Mouse (Mus musculus) inflammation-experienced regulatory T-cells, adult 6 months (primary cell): Measurements from ENCODE around the gene Plxnb3. TPM values are rescaled to one million over a fixed set of nuclear protein-coding genes. Genes with fewer than 3 reads are reported as not detected.

ENCODE experiments used
- ATAC-seq: one replicate; pipeline ENCODE4 v1.8.0; 2017
- polyA plus RNA-seq, 3 experiments: library from polyadenylated mRNA; unstranded; fragments of 100-300 nt; shearing (Covaris generic); gene quantifications; one replicate each; pipeline ENCODE4 v1.2.1; 2017

The Plxnb3 gene
- polyA plus RNA-seq, 3 experiments from 2014 or later = not detected

DNA sequence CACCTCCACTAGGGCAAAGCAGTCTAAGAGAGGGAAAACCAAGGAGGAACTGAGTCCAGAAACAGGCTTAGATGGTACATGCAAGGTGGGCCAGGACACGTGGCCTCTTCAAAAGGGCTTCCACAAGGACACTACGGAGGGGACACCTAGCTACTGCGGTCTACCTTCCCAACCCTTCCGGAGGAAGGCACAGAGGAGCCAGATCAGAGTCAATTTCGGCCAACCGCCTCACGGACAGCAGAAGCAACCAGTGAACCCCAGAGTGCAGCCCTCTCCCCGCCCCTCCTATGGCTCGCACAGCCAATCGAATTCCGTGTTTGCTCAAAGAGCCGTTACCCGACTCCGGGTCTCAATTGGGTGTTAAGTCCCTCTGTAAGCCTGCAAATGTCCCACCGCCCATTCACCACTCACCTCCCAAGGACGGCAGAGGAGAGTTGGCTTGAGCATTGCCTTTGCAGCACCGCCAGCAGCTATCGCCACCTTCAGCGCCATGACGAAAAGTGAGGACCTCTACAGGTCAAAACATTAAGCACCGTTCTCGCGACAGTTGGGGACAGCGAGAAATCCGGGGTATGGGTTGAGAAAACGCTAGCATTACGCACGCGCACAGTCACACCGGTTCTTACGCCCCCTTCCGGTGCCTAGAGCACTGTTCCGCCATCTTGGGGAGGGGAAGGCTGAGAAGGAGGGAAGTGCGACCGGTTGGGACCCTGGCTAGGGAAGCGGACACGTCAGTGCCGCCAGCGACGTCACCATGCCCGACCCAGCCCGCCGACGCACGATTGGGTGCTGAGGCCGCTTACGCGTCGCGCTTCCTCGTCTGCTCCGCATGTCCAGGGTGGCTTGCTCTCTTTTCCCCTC, 29.7 kb downstream of the Plxnb3 start, which contains the start of the genes Idh3g and Ssr4:
TSS of gene Idh3g (minus strand) at position 534 of the 861 bp plus-strand sequence.
TSS of gene Ssr4 (plus strand) at position 665 of the 861 bp plus-strand sequence.
- peak; percentile 89 for ATAC-seq

DNA sequence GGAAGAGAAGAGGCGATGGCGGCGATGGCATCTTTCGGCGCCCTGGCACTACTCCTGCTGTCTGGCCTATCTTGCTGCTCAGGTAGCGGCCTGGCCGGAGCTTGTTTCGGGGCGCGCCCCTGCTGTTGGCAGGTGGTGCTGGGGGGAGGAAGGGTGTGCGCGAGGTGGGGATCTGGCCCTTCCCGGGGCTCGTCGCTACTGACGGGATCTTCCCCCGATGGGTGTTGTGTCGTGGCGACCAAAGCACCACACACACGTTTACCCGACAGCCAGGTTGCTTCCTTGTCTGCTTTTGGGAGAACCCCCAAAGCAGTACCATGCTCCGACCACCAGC, 30.3 kb downstream of the Plxnb3 start:
- peak; percentile 34 for ATAC-seq

DNA sequence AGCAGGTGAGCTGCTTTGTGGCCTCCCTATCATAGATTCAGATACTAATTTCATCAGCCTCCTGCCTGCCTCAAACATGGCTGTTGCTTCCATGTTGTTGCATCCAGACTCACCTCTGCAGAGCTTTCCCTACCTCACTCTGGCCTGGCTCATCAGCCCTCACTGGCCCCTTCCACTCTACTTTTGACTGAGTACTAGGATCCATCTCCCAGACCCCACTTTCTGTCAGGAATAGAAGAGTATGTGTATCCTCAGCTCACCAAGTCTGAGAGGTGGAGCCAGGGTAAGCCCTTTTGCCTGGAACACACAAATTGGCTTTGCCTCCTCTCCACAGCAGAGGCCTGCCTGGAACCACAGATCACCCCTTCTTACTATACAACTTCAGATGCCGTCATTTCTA, 31.6 kb downstream of the Plxnb3 start:
- no peak for ATAC-seq

DNA sequence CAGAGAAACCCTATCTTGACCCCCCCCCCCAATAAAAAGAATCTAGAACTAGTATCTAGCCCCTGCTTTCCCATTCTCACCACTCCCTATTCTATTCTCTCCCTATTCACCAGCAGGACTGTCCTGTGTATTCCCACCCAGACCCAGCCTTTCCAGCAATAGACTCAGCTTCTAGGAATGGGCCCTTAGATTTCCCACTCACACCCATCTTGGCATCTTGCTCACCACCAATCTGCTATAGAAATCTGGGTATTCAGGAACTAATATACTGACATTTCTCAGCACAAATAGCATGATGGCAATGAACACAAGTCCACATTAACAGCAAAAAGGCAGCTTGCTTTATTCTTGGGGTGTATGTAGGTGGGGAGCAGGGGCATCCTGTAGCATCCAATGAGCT, 36.1 kb downstream of the Plxnb3 start:
- no peak for ATAC-seq

DNA sequence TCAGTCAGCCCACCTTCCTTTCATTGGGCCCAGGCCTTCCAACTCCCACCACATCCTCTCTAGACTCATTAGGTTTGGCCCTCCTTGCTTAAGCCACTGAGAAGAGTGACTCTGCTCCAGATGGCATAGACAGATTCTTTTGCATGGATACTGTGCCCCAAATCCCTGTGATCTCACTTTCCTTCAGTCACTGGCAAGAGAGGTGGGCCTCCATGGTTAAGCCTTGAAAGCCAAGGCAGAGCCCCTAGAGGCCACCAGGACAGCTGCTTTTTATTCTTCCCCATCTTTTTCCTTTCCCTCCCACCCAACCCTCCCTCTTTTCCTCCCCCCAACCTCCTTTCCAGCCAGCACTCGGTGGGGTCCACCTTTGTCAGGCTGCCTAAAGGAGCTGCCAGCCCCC, 36.6 kb downstream of the Plxnb3 start:
- ATAC-seq = no peak

DNA sequence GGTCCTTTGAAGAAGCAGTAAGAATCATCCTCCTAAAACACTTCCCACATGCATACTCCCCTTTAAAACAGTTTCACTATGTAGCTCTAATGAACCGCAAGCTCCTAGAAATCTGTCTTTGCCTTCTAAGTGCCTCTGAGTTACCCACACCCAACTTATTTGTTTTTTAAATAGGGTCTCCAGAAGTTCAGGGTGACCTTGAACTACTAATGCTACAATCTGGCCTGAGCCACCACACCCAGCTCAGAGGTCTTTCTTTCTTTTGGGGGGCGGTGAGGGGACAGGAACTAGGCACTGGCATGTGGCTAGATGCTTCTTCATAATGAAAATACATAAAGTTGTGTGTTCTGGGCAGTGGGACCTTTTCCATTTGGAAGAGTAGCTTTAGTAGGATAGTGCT, 40.6 kb downstream of the Plxnb3 start:
- no peak for ATAC-seq

DNA sequence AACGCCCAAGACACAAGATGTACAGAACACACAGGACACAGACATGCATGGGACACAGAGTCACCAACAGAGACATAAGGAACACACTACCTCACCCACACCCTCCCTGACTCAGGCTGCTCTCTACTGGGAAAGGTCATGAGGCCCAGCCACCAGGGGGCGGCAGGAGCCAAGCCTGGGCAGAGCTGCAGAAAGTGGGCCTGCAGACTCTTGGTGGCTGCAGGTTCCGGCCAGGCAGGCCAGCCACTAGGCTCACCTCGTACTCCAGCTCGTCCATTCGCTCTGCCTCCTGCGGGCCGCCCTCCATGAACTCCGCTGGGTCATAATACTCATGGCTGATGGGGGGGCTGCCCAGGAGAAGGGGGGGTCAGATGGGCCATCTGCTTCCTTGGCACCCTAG, 41.6 kb downstream of the Plxnb3 start:
- ATAC-seq = peak; percentile 79

DNA sequence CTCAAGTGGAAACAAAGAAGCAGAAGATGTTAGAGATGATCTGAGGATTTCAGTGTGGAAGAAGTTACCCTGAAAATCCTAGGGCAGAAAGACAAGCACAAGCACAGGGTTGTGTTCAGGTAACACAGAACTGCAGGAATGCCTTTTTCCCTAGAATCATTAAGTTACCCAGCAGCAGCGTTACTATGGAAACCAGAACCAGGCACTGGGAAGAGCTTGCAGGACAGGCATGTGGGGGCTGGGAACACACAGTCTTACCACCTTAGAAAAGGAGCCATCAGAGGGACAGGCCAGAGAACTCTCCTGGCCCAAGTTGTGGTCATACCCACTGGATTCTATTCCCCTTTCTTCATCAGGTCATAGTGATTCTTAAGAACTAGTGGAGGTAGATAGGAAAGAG, 48.9 kb downstream of the Plxnb3 start:
- no peak for ATAC-seq

DNA sequence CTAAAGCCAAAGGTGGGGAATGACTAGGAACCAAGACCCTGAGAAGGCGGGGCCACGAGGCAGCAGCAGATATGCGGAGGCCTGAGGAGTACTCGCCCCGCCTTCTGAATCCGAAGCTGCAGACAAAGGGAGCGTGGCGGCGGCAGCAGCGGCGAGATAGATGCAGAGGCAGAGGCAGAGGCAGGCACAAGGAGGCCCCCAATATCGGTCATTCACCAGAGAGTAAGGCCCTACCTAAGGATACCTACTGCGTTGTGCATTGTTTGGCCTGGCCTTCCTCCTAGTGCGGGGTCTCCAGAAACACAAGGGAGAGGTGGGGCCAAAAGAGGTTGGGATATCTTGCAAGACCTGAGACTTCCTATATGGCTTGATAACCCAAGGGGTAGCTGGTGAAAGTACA, 58.2 kb downstream of the Plxnb3 start:
- no peak for ATAC-seq

DNA sequence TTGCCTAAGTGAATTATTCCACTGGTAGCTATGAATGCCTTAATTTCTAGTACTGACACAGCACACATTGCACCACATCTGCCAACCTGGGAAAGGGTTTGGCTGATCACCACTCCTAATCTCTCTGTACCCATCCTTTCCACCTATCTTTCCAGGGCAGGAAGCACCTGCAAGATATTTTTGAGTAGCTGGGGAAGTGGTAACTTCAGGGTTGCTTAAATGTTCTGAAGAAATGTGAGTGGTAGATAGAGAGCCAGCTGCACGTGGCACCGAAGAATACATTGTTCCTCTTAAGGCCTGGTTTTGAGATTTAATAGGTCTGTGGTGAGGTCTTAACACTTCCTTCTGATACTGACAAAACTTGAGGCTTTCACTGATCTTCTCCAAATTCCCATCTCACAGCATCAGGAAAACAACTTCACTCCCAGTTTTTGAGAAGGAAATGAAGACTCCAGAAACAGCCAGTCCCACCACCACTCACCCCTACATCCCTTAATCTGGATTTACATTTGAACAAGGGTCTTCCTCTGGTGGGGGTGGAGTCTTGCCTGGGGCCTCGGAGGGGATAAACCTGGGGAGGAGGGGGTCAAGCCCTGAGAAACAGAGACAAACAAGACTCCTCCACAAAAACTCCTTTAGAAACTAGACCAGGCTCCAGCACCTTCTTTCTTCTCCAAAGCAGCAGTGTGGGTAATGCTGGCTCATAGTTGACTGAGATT, 59.9 kb downstream of the Plxnb3 start:
- ATAC-seq = no peak

Other genes with a start within 250 kb of the Plxnb3 start
- gene Dusp9, start 117.7 kb upstream of the Plxnb3 start, polyA plus RNA-seq = under 1 TPM in 1 of 3 experiments, not detected in 2; 0.34 TPM
- 1 to 10 TPM in 2 of 3 experiments, under 1 TPM in 1; 0.48 to 4.1 (median 2.3) TPM for gene Pnck, start 97.0 kb upstream of the Plxnb3 start, polyA plus RNA-seq
- gene Slc6a8, start 83.9 kb upstream of the Plxnb3 start, polyA plus RNA-seq = 1 to 10 TPM in 1 of 3 experiments, under 1 TPM in 2; 0.82 to 1.2 (median 0.86) TPM
- 100 to 1,000 TPM; 275 to 325 (median 313) TPM for gene Bcap31, start 40.9 kb upstream of the Plxnb3 start, polyA plus RNA-seq
- gene Abcd1, start 40.5 kb upstream of the Plxnb3 start, polyA plus RNA-seq = 10 to 100 TPM; 22.9 to 35.1 (median 34.0) TPM
- gene Srpk3, start 17.3 kb downstream of the Plxnb3 start, polyA plus RNA-seq = 1 to 10 TPM in 1 of 3 experiments, under 1 TPM in 2; 0.35 to 1.1 (median 0.59) TPM
- gene Idh3g, start 29.8 kb downstream of the Plxnb3 start, polyA plus RNA-seq = 100 to 1,000 TPM; 135 to 184 (median 143) TPM
- gene Ssr4, start 29.9 kb downstream of the Plxnb3 start, polyA plus RNA-seq = 100 to 1,000 TPM; 206 to 265 (median 243) TPM
- gene Pdzd4, start 67.9 kb downstream of the Plxnb3 start, polyA plus RNA-seq = under 1 TPM; 0.15 to 0.24 (median 0.15) TPM
- 1 to 10 TPM; 1.5 to 3.2 (median 2.7) TPM for gene Avpr2, start 135.0 kb downstream of the Plxnb3 start, polyA plus RNA-seq
- gene L1cam, start 139.0 kb downstream of the Plxnb3 start, polyA plus RNA-seq = 10 to 100 TPM in 1 of 3 experiments, 1 to 10 TPM in 2; 5.6 to 21.3 (median 9.7) TPM
- gene Arhgap4, start 164.8 kb downstream of the Plxnb3 start, polyA plus RNA-seq = 100 to 1,000 TPM; 114 to 148 (median 147) TPM
- gene Naa10, start 164.9 kb downstream of the Plxnb3 start, polyA plus RNA-seq = 100 to 1,000 TPM; 173 to 214 (median 188) TPM
- gene Renbp, start 173.8 kb downstream of the Plxnb3 start, polyA plus RNA-seq = 10 to 100 TPM in 1 of 3 experiments, 1 to 10 TPM in 2; 4.2 to 10.0 (median 6.5) TPM
- gene Hcfc1, start 209.3 kb downstream of the Plxnb3 start, polyA plus RNA-seq = 10 to 100 TPM; 35.4 to 39.1 (median 37.1) TPM